Mouse (Mus musculus) CH12.LX (cell line): ENCODE data around the gene Stx4a.

Experiments
- CTCF ChIP-seq, 2 experiments: IDR thresholded peaks in 1 of 2; conservative IDR thresholded peaks in 1 of 2; 2 replicates each; pipeline ENCODE4 v1.5.1; 2011 to 2012; ENCODE audit warnings: low read depth in 2 of 2, low read length in 2 of 2, improper control_type of control experiment in 1 of 2, inconsistent platforms in 1 of 2, mild to moderate bottlenecking in 1 of 2, moderate library complexity in 1 of 2
- GABPA ChIP-seq: IDR thresholded peaks from 2 replicates; pipeline ENCODE4 v1.6.1; 2012; ENCODE audit warnings: low read depth, low read length, improper control_type of control experiment, inconsistent platforms; ENCODE audit not compliant: insufficient replicate concordance
- JUN ChIP-seq: IDR thresholded peaks from 2 replicates; pipeline ENCODE4 v1.6.1; 2011; ENCODE audit warnings: low read depth, mild to moderate bottlenecking, low read length, improper control_type of control experiment, moderate library complexity; ENCODE audit not compliant: insufficient read depth
- JUND ChIP-seq: conservative IDR thresholded peaks from 2 replicates; pipeline ENCODE4 v1.6.1; 2011; ENCODE audit warnings: low read depth, low read length, improper control_type of control experiment
- KAT2A ChIP-seq: IDR thresholded peaks from 2 replicates; pipeline ENCODE4 v1.6.1; 2012; ENCODE audit warnings: low read length, improper control_type of control experiment, inconsistent platforms; ENCODE audit not compliant: insufficient replicate concordance
- MAZ ChIP-seq: IDR thresholded peaks from 2 replicates; pipeline ENCODE4 v1.6.1; 2012; ENCODE audit warnings: low read depth, mild to moderate bottlenecking, inconsistent platforms, low read length, improper control_type of control experiment, moderate library complexity
- MEF2A ChIP-seq: IDR thresholded peaks from 2 replicates; pipeline ENCODE4 v1.6.1; 2014; ENCODE audit warnings: low read depth, mild to moderate bottlenecking, inconsistent platforms, low read length, improper control_type of control experiment, borderline replicate concordance
- POLR2A ChIP-seq: IDR thresholded peaks from 2 replicates; pipeline ENCODE4 v1.6.1; 2011; ENCODE audit warnings: low read depth, mild to moderate bottlenecking, improper control_type of control experiment, low read length
- TBP ChIP-seq: conservative IDR thresholded peaks from 2 replicates; pipeline ENCODE4 v1.6.1; 2011; ENCODE audit warnings: low read depth, low read length, improper control_type of control experiment
- UBTF ChIP-seq: IDR thresholded peaks from 2 replicates; pipeline ENCODE4 v1.6.1; 2012; ENCODE audit warnings: low read depth, mild to moderate bottlenecking, inconsistent platforms, low read length, improper control_type of control experiment, moderate library complexity
- USF2 ChIP-seq: conservative IDR thresholded peaks from 2 replicates; pipeline ENCODE4 v1.6.1; 2011; ENCODE audit warnings: low read depth, low read length, improper control_type of control experiment
- ZNF384 ChIP-seq: IDR thresholded peaks from 2 replicates; pipeline ENCODE4 v1.6.1; 2012; ENCODE audit warnings: low read depth, low read length, improper control_type of control experiment, inconsistent platforms

- no peak for TF ChIP-seq MAZ
- no peak for TF ChIP-seq MEF2A
- no peak for TF ChIP-seq JUN
- TF ChIP-seq TBP = no peak
- no peak for TF ChIP-seq KAT2A
- no peak for TF ChIP-seq CTCF (conservative IDR thresholded peaks at IDR 0.05 in 1 of 2, IDR thresholded peaks at IDR 0.05 in 1 of 2; ENCODE audit: low read depth in 2 of 2, low read length in 2 of 2)
- no peak for TF ChIP-seq USF2
- no peak for TF ChIP-seq GABPA
- TF ChIP-seq UBTF = no peak
- TF ChIP-seq POLR2A = no peak
- no peak for TF ChIP-seq JUND
- TF ChIP-seq ZNF384 = no peak
Observed at GRCm38 (mm10) chr7:127808821-127809220, 15.3 kb upstream of the Stx4a start.
